Mouse (Mus musculus): Measurements from ENCODE around the gene Tmem127. TPM values are rescaled to one million over a fixed set of nuclear protein-coding genes. Genes with fewer than 3 reads are reported as not detected.
"Not testable (repeated sequence)": the region's sequence is repeated elsewhere in the genome, so short reads cannot be mapped to it uniquely, and the experiment has no call there.

Tmem127 gene
- total RNA-seq, 2 experiments from 2014 or later, result 39.0 to 41.8 TPM

DNA sequence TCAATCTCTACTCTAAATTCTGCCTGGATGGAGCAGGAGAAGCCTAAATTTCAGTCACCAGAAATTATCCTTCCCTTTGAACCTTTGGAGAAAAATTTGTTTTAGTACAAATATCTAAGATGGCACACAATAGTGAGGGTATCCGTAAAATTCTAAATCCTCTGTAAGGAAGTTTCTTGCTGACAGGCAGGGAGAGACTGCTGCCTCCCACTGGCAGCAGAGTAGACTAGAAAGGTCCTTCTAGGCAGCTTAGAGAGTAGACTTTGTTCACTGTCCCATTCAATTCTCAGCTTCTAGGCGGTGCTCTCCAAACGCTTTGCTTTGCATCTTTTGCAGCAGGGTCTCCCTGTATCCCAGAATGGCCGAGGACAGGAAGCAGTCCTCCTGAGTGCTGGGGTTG lies 20.1 kb downstream of the Tmem127 start:
- no peak for DNase-seq

DNA sequence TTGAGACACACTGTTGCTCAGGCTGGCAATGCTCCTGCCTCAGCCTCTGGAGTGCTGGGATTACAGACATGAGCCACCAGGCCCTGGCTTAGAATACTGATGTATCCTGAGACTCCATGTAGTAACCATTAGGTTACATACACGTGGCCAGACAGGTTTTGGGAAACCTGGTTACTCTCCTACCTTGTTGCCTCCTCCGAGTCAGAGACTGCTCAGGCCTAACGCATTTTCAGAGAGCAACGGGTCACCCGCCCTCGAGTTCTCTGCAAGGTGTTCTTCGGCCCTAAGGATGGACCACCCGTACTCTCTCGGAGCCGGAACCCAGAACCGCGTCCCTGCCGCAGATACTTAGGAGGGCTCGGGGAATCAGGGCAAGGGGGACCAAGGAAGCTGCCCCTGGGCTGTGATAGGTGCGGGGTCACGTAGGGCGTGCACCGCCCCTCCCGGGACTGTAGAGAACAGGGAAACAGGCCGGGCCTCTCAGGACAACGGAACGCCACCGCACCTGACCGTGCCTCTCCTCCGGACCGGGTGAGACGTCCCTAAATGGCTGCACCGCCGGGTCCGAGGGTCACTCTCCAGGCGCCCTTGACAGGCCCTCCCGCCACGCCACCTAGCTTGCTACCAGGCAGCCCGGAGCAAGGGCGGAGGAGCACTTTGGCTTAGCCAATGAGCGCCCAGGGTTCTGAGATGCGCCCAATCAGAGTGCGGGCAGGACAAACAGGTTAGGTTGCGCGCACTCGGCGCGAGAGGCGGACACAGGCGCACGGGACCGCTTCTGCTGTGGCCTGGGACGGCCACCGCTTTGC lies 22.0 kb downstream of the Tmem127 start, which contains the start of gene Stard7:
Stard7 (plus strand) TSS at position 728 of the 809 bp plus-strand sequence.
- DNase-seq, result peak; percentile 91

DNA sequence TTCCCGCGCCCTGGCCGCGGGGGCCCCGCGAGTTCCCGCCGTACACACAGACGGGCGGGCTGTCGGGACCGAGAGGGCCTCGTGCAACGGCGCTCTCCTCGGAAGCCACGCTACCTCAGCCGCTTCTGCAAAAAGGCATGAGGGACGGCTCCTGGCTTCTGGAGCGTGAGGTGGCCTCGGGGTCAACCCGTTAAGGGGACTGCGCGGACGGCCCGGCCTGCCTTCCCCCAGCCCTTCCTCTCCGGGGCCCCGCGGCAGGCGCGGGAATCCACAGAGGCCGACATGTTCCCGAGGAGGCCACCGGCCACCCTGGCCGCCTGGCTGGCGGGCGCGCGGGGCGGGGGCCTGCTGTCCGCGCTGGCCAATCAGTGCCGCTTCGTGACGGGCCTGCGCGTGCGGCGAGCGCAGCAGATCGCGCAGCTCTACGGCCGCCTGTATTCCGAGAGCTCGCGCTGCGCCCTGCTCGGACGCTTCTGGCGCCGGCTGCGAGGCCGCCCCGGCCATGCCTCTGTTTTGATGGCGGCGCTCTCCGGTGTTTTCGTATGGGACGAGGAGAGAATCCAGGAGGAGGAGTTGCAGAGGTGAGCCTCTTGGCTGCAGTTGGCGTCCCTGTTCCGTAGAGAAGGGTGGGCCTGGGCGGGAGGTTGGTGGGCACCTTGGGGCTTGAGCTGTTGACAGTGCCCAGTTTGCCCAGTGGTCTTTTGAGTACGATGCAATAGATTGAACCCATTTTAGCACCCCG lies 22.8 kb downstream of the Tmem127 start:
- DNase-seq, result peak; percentile 87

DNA sequence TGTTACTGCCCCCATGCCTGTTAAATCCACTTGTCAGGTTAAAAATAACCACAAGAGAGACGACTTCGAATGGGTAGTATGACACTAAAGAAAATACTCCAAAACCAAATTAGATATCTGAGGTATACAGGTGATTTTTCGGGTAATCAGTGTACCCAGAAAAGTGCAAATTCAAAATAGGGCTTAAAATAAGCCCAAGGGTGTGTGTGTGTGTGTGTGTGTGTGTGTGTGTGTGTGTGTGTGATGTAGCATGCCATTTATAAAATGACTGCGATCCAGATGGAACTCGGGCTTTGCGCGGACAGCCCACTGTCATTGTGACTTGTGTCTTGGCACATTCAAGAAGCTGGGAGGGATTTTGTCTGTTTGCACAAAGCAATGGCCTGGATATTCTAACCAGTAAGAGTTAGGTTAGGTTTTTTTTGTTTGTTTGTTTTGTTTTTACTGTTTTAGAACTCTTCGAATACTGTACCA lies 23.4 kb downstream of the Tmem127 start:
- DNase-seq, result no peak

DNA sequence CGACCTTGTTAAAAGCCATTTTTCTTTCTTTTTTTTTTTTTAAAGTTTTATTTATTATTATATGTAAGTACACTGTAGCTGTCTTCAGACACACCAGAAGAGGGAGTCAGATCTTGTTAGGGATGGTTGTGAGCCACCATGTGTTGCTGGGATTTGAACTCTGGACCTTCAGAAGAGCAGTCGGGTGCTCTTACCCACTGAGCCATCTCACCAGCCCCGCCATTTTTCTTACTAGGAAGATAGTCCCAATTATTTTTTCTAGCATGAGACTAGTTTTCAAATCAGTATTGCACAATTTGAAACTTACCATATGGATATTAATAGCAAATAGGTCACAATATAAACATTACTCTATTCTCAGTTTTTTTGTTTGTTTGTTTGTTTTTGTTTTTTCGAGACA lies 24.3 kb downstream of the Tmem127 start:
- not testable (repeated sequence) for DNase-seq

DNA sequence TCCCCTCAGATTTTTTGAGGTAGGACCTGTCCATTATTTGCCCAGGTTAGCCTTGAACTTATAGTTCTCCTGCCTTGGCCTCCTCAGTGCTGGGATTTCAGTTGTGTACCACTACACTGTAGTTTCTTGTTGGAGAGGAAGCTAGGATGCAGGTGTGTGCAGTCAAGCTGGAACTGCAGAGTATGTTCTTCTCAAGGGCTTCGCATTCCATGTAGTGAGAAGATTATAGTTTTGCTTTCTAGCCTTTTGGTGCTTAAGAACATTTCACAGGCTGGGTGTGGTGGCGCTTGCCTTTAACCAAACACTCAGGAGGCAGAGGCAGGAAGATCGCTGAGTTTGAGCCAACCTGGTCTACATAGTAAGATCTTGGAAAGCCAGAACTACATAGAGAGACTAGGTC lies 25.1 kb downstream of the Tmem127 start:
- no peak for DNase-seq

DNA sequence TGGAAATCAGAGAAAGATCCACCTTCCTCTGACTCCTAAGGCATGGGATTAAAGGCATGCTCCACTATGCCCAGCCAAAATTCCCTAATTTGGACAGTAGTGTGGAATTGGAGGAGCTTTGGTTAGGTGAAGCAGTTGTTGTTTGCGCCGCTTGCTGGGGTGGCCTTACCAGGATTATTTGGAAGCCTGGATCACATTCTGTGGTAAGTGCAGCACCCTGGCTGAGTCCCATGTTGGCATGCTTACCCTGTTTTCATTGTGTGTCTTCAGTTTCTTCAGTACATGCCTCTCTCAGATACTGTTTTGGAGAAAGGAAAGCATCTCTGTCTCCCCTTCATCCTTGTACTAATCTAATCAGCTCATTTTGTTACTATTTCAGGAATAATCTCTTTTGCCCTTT lies 26.9 kb downstream of the Tmem127 start:
- peak; percentile 18 for DNase-seq

DNA sequence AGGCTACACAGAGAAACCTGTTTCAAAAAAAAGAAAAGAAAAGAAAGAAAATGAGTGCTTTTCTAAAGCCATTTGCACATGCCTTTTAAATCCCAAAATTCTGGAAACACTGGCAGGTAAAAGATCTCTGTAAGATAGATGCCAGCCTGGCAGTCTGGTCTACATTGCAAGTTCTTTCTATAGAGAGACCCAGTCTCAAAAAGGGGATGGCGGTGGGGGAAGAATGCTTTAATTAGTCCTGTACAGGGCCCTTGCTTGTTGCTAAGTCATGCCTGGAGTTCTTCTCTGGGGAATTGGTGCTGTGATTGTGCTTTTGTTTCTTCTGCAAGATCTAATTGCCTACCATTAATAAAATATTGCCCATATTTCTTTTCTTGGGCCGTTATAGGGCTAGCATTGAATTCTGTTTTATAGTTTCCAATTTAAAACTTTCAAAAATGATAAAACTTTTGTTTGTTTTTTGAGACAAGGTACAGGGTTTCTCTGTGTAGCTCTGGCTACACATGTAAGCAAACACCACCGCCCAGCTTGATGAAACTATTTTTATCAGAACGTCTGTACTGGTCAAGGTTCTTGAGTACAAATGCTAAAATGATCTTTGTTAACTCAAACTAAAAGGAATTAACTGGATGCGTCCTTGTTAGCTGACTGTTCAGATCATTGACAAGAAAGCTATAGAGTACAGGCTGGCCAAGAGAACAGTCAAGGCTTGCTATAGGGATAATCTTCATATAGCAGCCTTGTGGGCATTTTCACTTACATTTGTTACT lies 28.0 kb downstream of the Tmem127 start:
- no peak for DNase-seq

DNA sequence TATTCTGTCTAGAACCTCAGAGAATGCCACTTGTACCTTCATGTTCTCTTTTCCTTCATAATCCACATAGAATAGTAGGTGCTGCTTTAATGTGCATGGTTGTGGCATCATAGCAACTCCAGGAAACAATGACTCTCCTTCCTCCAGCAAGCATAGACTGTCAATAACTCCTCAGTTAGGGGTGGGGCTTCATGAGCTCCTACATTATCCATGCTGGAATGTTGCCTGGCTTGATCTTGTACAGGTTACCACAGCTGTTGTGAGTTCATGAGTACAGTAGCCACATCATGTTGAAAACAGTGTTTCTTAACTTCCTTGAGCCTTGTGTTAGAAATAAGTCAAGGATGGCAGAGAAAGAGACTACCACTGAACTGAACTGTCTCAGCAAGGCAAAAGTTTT lies 30.5 kb downstream of the Tmem127 start:
- DNase-seq, result no peak

DNA sequence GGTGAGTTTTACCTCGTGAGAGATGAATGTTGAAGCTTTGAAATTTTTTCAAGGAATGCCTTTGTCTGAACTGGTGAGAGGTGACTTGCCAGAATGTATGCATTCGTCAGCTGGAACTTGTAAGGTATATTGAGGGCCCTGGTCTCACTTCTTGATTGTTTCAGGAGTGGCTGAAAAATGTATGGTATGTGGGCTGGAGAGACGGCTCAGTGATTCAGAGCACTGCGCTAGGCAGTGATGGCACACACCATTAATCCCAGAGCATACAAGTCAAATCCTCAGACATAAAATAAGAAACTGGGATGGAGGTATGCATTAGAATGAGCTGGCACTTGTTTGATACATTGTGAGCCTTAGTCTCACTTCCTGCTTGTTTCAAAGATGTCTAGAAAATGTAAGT lies 44.5 kb downstream of the Tmem127 start:
- DNase-seq, result no peak

DNA sequence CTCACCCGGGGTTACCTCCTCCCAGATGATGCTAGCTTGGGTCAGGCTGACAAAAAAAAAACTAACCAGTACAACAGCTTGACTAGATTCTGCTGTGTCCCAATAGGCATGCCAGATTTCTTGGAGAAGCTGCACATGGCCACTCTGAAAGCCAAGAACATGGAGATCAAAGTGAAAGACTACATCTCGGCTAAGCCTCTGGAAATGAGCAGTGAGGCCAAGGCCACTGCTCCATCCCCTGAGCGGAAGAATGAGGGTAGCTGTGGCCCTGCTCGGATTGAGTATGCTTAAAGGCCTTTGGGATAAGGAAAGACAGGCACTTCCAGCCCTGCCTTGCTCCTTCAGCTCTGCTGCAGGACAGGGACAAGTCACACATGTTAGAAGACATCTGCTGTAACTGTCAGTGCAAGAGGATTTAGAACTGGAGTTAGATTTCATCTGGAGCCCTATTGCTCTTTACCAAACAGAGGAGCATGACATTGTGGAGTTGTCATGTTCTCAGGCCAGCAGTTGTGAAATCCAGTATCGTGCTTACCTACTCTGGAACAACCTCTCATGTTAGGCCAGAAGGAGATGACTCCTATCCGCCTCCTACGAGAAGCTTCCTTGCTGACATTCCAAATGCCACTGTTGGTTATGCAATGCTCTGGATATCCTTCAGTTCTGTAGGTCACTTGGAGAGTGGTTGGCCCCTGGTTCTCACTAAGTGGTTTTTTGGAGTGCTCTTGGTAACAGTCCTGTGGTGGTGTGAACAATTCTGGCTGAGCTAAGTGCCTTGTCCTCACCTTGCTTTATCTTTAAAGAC lies 49.5 kb downstream of the Tmem127 start:
- no peak for DNase-seq

DNA sequence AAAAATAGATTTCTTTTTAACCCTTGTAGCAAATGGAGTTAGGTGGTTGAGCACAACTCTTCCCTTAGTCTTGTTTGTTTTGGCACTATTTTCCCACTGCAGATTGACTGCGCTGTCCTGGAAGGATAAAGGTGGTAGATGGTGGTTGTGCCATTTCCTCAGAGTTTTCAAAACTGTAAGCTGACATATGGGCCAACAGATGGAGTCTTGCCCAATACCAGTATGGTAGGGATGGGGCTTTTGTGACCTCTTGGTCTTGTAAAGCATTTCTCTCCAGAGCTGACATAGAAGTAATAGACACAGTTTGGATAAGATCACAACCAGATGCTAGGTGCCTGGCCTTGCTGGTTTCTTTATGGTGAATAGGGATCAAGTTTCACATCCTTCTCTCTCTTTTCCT lies 50.3 kb downstream of the Tmem127 start:
- no peak for DNase-seq

DNA sequence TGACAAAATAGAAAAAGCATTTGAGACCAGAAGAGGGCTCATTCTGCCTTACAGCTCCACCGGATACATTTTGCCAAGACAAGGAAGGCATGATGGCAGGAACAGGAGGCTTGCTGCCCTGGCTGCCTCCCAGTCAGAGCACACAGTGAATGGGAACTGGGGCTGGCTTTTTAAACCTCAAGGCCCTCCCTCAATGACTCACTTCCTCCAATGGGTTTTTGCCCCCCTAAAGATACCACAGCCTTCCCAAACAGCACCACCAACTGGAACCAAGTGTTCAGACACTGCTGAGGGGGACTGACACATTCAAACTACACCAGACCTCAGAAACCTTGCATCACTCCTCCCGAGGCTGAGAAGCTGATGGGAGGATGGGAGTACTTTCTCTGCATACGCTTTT lies 53.0 kb downstream of the Tmem127 start:
- DNase-seq, result no peak

DNA sequence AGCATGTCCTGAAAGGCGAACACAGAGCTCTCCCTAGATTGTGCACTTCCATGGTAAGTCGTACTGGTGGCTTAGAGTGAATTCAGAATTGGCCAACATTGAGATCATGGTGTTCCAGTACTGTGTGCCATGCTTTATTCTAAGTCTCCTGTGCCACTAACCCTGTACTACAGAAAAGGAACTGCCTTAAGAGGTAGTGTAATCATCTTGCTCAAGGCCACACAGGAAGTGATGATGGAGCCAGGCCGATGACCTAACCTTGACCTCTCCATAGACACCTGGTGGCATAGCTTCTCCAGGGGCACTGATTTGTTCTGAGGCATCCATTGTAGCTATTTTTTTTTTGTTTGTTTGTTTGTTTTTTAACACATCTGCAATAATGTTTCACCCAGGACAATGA lies 54.2 kb downstream of the Tmem127 start:
- DNase-seq, result no peak

DNA sequence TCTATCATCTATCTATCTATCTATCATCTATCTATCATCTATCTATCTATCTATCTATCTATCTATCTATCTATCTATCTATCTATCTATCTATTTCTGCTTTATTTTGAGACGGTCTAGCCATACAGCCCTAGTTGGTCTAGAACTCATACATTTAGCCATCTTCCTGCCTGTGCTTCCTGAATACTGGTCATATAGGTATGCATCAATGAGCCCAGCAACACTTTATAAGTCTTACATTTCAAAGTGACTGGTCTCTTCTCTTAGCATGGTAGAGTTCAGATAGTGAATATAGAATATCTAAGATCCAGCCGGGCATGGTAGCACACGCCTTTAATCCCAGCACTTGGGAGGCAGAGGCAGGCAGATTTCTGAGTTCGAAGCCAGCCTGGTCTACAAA lies 56.5 kb downstream of the Tmem127 start:
- not testable (repeated sequence) for DNase-seq

DNA sequence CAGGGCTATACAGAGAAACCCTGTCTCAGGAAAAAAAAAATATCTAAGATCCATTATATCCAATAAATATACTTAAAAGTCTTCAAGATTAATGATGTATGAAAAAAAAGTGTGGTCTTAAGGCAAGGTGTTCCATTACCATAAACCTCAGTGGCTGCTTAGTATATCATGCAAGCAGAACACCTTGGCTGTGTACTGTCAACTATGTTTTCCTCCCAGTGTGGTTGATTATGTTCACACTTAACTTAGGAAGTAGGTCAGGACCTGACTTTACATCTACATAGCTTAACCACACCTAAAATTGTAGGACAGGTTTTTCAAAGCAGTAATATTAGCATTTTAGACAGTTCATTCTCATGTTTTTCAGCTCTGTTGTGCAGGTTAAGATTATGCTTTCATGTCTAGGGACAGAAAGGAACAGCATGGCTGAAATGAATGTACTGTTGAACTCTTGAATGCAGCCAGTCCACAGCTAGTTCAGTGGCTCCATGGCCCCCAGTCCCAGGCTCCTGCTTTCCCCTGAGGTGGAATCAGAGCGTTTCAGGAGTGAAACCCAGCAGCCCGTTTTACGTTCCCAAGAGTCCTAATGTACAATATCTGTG lies 57.0 kb downstream of the Tmem127 start:
- DNase-seq, result no peak

DNA sequence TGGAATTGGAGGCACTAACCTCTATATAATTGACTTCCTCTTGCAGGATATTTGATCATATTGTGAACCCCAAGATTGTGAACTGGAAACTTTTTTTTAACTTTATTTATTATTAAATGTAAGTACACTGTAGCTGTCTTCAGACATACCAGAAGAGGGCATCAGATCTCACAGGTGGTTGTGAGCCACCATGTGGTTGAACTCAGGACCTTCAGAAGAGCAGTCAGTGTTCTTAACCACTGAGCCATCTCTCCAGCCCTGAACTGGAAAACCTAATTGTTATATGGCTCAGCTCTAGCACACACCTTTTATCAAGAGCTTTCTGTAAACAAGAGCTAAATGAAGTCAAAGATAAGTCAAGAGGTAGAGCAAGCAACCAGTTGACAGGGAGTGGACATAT lies 58.4 kb downstream of the Tmem127 start:
- DNase-seq, result no peak

DNA sequence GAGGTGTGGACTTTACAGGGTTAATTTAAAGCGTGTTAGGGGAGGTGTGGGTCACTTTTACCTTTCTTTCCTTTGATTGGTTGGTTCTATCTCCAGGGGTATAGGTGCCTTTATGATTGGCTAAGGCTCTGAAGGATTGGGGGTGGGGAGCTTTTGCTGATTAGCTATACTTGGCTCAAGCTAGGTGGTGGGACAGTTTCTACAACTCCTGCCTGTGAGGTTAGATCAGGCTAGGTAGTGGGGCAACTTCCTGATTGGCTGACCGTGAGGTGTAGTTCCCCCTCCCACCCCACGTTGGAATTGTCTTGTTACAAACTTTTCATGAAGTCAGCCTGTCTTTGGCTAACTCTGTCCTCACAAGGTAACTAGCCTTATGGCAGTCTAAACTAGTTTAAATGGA lies 59.5 kb downstream of the Tmem127 start:
- DNase-seq, result no peak

DNA sequence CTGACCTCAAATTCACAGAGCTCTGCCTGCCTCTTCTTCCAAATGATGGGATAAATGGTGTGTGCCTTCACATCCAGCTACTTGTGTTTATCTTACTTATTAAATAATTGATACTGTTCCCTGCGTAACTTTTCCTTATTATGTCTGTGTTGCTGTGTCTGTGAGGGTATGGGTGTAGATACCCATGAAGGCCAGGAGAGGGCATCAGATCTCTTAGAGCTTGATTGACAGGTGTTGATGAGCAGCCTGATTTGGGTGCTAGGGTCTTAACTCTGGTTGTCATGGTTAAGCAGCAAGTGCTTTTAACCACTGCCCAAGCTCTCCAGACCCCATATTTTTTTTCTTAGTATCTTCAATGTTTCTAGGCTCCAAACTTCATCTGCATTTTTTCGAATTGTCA lies 61.0 kb downstream of the Tmem127 start:
- DNase-seq, result no peak

DNA sequence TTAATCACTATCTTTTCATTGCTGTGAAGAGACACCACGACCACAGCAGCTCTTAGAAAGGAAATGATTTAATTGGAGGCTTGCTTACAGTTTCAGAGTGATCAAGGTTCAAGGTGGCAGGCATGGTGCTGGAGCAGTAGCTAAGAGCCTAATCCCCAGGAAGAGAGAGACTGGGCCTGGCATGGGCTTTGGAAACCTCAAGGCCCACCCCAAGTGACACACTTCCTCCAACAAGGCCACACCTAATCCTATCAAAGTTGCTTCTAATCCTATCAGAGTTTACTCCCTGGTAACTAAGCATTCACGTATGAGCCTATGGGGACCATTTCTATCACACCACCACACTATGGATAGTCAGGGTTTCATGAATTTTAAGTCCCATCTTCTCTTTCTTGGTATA lies 62.5 kb downstream of the Tmem127 start:
- DNase-seq, result no peak

DNA sequence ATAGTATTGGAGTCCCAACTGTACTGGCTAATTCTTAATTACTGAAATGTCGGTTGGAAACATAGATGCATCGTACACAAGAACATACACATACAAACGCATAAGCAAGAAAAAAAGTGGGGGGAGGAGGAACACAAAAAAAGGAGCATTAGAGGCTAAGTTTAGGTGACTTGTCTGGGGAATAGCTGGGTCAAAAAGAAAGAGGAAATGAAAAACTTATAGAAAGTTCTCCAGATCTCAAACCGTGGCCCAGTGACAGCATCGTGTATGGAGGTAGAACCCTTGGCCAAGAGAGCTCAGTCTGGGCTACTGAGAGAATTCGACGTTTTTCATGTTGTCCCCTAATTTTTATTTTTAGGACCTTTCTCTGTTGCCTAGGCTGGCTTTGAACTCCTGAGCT lies 63.0 kb downstream of the Tmem127 start:
- DNase-seq, result no peak

Measured in gastrocnemius, postnatal 10 days (tissue).